Mouse (Mus musculus): ENCODE results near the gene Krt33a. TPM values are rescaled to one million over a fixed set of nuclear protein-coding genes. Genes with fewer than 3 reads are reported as not detected.
A peak's percentile ranks its signal among the peaks of the same experiment; 100 is the strongest.

The Krt33a gene
- total RNA-seq (2017), result not detected in 2 replicates

- ATAC-seq (replicated peaks in 1 of 2; ENCODE audit: insufficient read depth in 1 of 2, low FRiP score in 2 of 2, low TSS enrichment in 1 of 2, low read depth in 1 of 2, poor library complexity in 2 of 2, severe bottlenecking in 2 of 2), result no peak
Measured at GRCm38 (mm10) chr11:100016112-100016511, at the start of gene Krt33a. Gene Krt33a (minus strand): TSS chr11:100016212.

- ATAC-seq (replicated peaks in 1 of 2; ENCODE audit: insufficient read depth in 1 of 2, low FRiP score in 2 of 2, low TSS enrichment in 1 of 2, low read depth in 1 of 2, poor library complexity in 2 of 2, severe bottlenecking in 2 of 2), result no peak
Measured at GRCm38 (mm10) chr11:100058875-100059274, 42.9 kb upstream of the Krt33a start.

GRCm38 (mm10) chr11:100055686-100056655 is 40.0 kb upstream of the Krt33a start:
- no peak for ATAC-seq (replicated peaks in 1 of 2; ENCODE audit: insufficient read depth in 1 of 2, low FRiP score in 2 of 2, low TSS enrichment in 1 of 2, low read depth in 1 of 2, poor library complexity in 2 of 2, severe bottlenecking in 2 of 2)

GRCm38 (mm10) chr11:100050451-100050850 is 34.4 kb upstream of the Krt33a start, which contains the start of gene Krt31:
Gene Krt31 (minus strand): TSS chr11:100050551.
- no peak for ATAC-seq (replicated peaks in 1 of 2; ENCODE audit: insufficient read depth in 1 of 2, low FRiP score in 2 of 2, low TSS enrichment in 1 of 2, low read depth in 1 of 2, poor library complexity in 2 of 2, severe bottlenecking in 2 of 2)

GRCm38 (mm10) chr11:100047193-100047592 is 31.2 kb upstream of the Krt33a start:
- ATAC-seq (replicated peaks in 1 of 2; ENCODE audit: insufficient read depth in 1 of 2, low FRiP score in 2 of 2, low TSS enrichment in 1 of 2, low read depth in 1 of 2, poor library complexity in 2 of 2, severe bottlenecking in 2 of 2), result no peak

GRCm38 (mm10) chr11:100046303-100046866 is 30.4 kb upstream of the Krt33a start:
- no peak for ATAC-seq (replicated peaks in 1 of 2; ENCODE audit: insufficient read depth in 1 of 2, low FRiP score in 2 of 2, low TSS enrichment in 1 of 2, low read depth in 1 of 2, poor library complexity in 2 of 2, severe bottlenecking in 2 of 2)

- ATAC-seq (replicated peaks in 1 of 2; ENCODE audit: insufficient read depth in 1 of 2, low FRiP score in 2 of 2, low TSS enrichment in 1 of 2, low read depth in 1 of 2, poor library complexity in 2 of 2, severe bottlenecking in 2 of 2), result no peak
Measured at GRCm38 (mm10) chr11:100041454-100041853, 25.4 kb upstream of the Krt33a start, which contains the start of gene Krt34. Gene Krt34 (minus strand): TSS chr11:100041554.

GRCm38 (mm10) chr11:100029768-100030167 is 13.8 kb upstream of the Krt33a start, which contains the start of gene Krt33b:
Gene Krt33b (minus strand): TSS chr11:100029868.
- ATAC-seq (replicated peaks in 1 of 2; ENCODE audit: insufficient read depth in 1 of 2, low FRiP score in 2 of 2, low TSS enrichment in 1 of 2, low read depth in 1 of 2, poor library complexity in 2 of 2, severe bottlenecking in 2 of 2), result no peak

GRCm38 (mm10) chr11:100021438-100021837 is 5.4 kb upstream of the Krt33a start:
- no peak for ATAC-seq (replicated peaks in 1 of 2; ENCODE audit: insufficient read depth in 1 of 2, low FRiP score in 2 of 2, low TSS enrichment in 1 of 2, low read depth in 1 of 2, poor library complexity in 2 of 2, severe bottlenecking in 2 of 2)

GRCm38 (mm10) chr11:100019466-100019865 is 3.5 kb upstream of the Krt33a start:
- no peak for ATAC-seq (replicated peaks in 1 of 2; ENCODE audit: insufficient read depth in 1 of 2, low FRiP score in 2 of 2, low TSS enrichment in 1 of 2, low read depth in 1 of 2, poor library complexity in 2 of 2, severe bottlenecking in 2 of 2)

- ATAC-seq (replicated peaks in 1 of 2; ENCODE audit: insufficient read depth in 1 of 2, low FRiP score in 2 of 2, low TSS enrichment in 1 of 2, low read depth in 1 of 2, poor library complexity in 2 of 2, severe bottlenecking in 2 of 2), result no peak
Measured at GRCm38 (mm10) chr11:100013691-100014171, 2.3 kb downstream of the Krt33a start.

GRCm38 (mm10) chr11:100010682-100011081 is 5.3 kb downstream of the Krt33a start:
- ATAC-seq (replicated peaks in 1 of 2; ENCODE audit: insufficient read depth in 1 of 2, low FRiP score in 2 of 2, low TSS enrichment in 1 of 2, low read depth in 1 of 2, poor library complexity in 2 of 2, severe bottlenecking in 2 of 2), result no peak

GRCm38 (mm10) chr11:100008336-100008735 is 7.7 kb downstream of the Krt33a start:
- ATAC-seq (replicated peaks in 1 of 2; ENCODE audit: insufficient read depth in 1 of 2, low FRiP score in 2 of 2, low TSS enrichment in 1 of 2, low read depth in 1 of 2, poor library complexity in 2 of 2, severe bottlenecking in 2 of 2), result no peak

- no peak for ATAC-seq (replicated peaks in 1 of 2; ENCODE audit: insufficient read depth in 1 of 2, low FRiP score in 2 of 2, low TSS enrichment in 1 of 2, low read depth in 1 of 2, poor library complexity in 2 of 2, severe bottlenecking in 2 of 2)
Measured at GRCm38 (mm10) chr11:100006624-100007023, 9.4 kb downstream of the Krt33a start.

- ATAC-seq (replicated peaks in 1 of 2; ENCODE audit: insufficient read depth in 1 of 2, low FRiP score in 2 of 2, low TSS enrichment in 1 of 2, low read depth in 1 of 2, poor library complexity in 2 of 2, severe bottlenecking in 2 of 2), result no peak
Measured at GRCm38 (mm10) chr11:100005905-100006304, 10.1 kb downstream of the Krt33a start.

- peak in 1 of 2 experiments; percentile 56; a peak in 2 of 4 replicates for ATAC-seq (replicated peaks in 1 of 2; ENCODE audit: insufficient read depth in 1 of 2, low FRiP score in 2 of 2, low TSS enrichment in 1 of 2, low read depth in 1 of 2, poor library complexity in 2 of 2, severe bottlenecking in 2 of 2)
Measured at GRCm38 (mm10) chr11:100004846-100005245, 11.2 kb downstream of the Krt33a start.

GRCm38 (mm10) chr11:99999091-99999490 is 16.9 kb downstream of the Krt33a start:
- ATAC-seq (replicated peaks in 1 of 2; ENCODE audit: insufficient read depth in 1 of 2, low FRiP score in 2 of 2, low TSS enrichment in 1 of 2, low read depth in 1 of 2, poor library complexity in 2 of 2, severe bottlenecking in 2 of 2), result no peak

GRCm38 (mm10) chr11:99994384-99994661 is 21.7 kb downstream of the Krt33a start:
- ATAC-seq (replicated peaks in 1 of 2; ENCODE audit: insufficient read depth in 1 of 2, low FRiP score in 2 of 2, low TSS enrichment in 1 of 2, low read depth in 1 of 2, poor library complexity in 2 of 2, severe bottlenecking in 2 of 2), result no peak

All from hematopoietic stem cell, adult 5-6 weeks (primary cell).